Mouse (Mus musculus) E14TG2a.4 (cell line): Measurements from ENCODE around the gene Bcas3.

Experiments used
- H3K27me3 ChIP-seq: 2 replicates; pipeline ENCODE4 v1.6.1; 2014; ENCODE audit warnings: low read length, control low read depth; ENCODE audit not compliant: insufficient read depth
- H3K36me3 ChIP-seq: 2 replicates; pipeline ENCODE4 v1.6.1; 2014; ENCODE audit warnings: low read length, control low read depth; ENCODE audit not compliant: insufficient read depth
- H3K4me1 ChIP-seq: replicated peaks from 2 replicates; pipeline ENCODE4 v1.6.1; 2014; ENCODE audit warnings: low read depth, low read length, control low read depth
- H3K4me3 ChIP-seq: replicated peaks from 2 replicates; pipeline ENCODE4 v1.5.1; 2014; ENCODE audit warnings: mild to moderate bottlenecking, low read length
- H3K9me3 ChIP-seq: 2 replicates; pipeline ENCODE4 v1.6.1; 2014; ENCODE audit warnings: low read length, control low read depth
- CTCF ChIP-seq: conservative IDR thresholded peaks from 2 replicates; pipeline ENCODE4 v1.5.1; 2014; ENCODE audit warnings: low read length
- NANOG ChIP-seq: IDR thresholded peaks from 2 replicates; pipeline ENCODE4 v1.6.1; 2014; ENCODE audit warnings: borderline replicate concordance, low read length, mixed read lengths
- POU5F1 ChIP-seq: IDR thresholded peaks from 2 replicates; pipeline ENCODE4 v1.6.1; 2014; ENCODE audit warnings: low read length, borderline replicate concordance

Bcas3 gene

GRCm38 (mm10) chr11:85823794-85824193 is 470.8 kb downstream of the Bcas3 start:
- Histone ChIP-seq H3K27me3 (peaks cover 43% of the 10 kb centered on the region), H3K4me3 (no peak overlapping the region), H3K9me3 (peaks cover 5% of the 10 kb centered on the region), H3K4me1 (peaks cover 15% of the 10 kb centered on the region), H3K36me3 (peaks cover 7% of the 10 kb centered on the region)
- TF ChIP-seq NANOG (no peak), POU5F1 (no peak), CTCF (no peak)

- H3K4me3 ChIP-seq = no peak overlapping the region
- TF ChIP-seq NANOG (no peak), CTCF (no peak), POU5F1 (no peak)
- peaks cover 55% of the 10 kb centered on the region for H3K27me3 ChIP-seq
- H3K36me3 ChIP-seq = peaks cover 7% of the 10 kb centered on the region
- H3K4me1 ChIP-seq = peaks cover 24% of the 10 kb centered on the region
- peaks cover 5% of the 10 kb centered on the region for H3K9me3 ChIP-seq
These were observed 472.1 kb downstream of the Bcas3 start for GRCm38 (mm10) chr11:85825031-85825430.

GRCm38 (mm10) chr11:85825823-85826222 is 472.9 kb downstream of the Bcas3 start:
- Histone ChIP-seq H3K36me3 (peaks cover 7% of the 10 kb centered on the region), H3K4me1 (peaks cover 28% of the 10 kb centered on the region), H3K27me3 (peaks cover 63% of the 10 kb centered on the region), H3K9me3 (peaks cover 5% of the 10 kb centered on the region), H3K4me3 (no peak overlapping the region)
- TF ChIP-seq CTCF = no peak
- TF ChIP-seq NANOG = no peak
- no peak for TF ChIP-seq POU5F1

- H3K9me3 ChIP-seq = peaks cover 5% of the 10 kb centered on the region
- H3K4me3 ChIP-seq = no peak overlapping the region
- H3K4me1 ChIP-seq = peaks cover 41% of the 10 kb centered on the region
- H3K36me3 ChIP-seq = peaks cover 7% of the 10 kb centered on the region
- peaks cover 78% of the 10 kb centered on the region for H3K27me3 ChIP-seq
- TF ChIP-seq CTCF = no peak
- TF ChIP-seq NANOG = no peak
- TF ChIP-seq POU5F1 = no peak
These were observed 474.4 kb downstream of the Bcas3 start for GRCm38 (mm10) chr11:85827342-85827741.

- peak overlapping the region; percentile 67 for H3K4me3 ChIP-seq
- peaks cover 46% of the 10 kb centered on the region for H3K4me1 ChIP-seq
- TF ChIP-seq POU5F1 (no peak), NANOG (no peak), CTCF (no peak)
- H3K36me3 ChIP-seq = peaks cover 7% of the 10 kb centered on the region
- H3K27me3 ChIP-seq = peaks cover 89% of the 10 kb centered on the region
- peaks cover 5% of the 10 kb centered on the region for H3K9me3 ChIP-seq
These were observed 475.9 kb downstream of the Bcas3 start for GRCm38 (mm10) chr11:85828691-85829519.

- Histone ChIP-seq H3K9me3 (peaks cover 5% of the 10 kb centered on the region), H3K36me3 (peaks cover 7% of the 10 kb centered on the region), H3K4me3 (peak overlapping the region; percentile 67), H3K27me3 (peaks cover 94% of the 10 kb centered on the region), H3K4me1 (peaks cover 43% of the 10 kb centered on the region)
- TF ChIP-seq CTCF (no peak), NANOG (no peak), POU5F1 (no peak)
These were observed 476.8 kb downstream of the Bcas3 start for GRCm38 (mm10) chr11:85829520-85830440.

GRCm38 (mm10) chr11:85830901-85831341 is 478.0 kb downstream of the Bcas3 start:
- TF ChIP-seq POU5F1 (no peak), NANOG (no peak), CTCF (peak; percentile 31)
- H3K27me3 ChIP-seq = peaks cover 94% of the 10 kb centered on the region
- peaks cover 37% of the 10 kb centered on the region for H3K4me1 ChIP-seq
- peaks cover under 1% of the 10 kb centered on the region; the same call in 1 of the 2 replicates for H3K36me3 ChIP-seq
- no peak overlapping the region for H3K4me3 ChIP-seq
- H3K9me3 ChIP-seq = no peaks in the 10 kb centered on the region

GRCm38 (mm10) chr11:85831656-85832230 is 478.8 kb downstream of the Bcas3 start:
- peaks cover 94% of the 10 kb centered on the region for H3K27me3 ChIP-seq
- no peaks in the 10 kb centered on the region for H3K9me3 ChIP-seq
- H3K4me3 ChIP-seq = peak overlapping the region; percentile 79
- peaks cover 43% of the 10 kb centered on the region for H3K4me1 ChIP-seq
- no peaks in the 10 kb centered on the region for H3K36me3 ChIP-seq
- TF ChIP-seq POU5F1 (no peak), CTCF (no peak)
